Mouse (Mus musculus): ENCODE measurements around the gene Mtrr. TPM values are rescaled to one million over a fixed set of nuclear protein-coding genes. Genes with fewer than 3 reads are reported as not detected.
A peak's percentile ranks its signal among the peaks of the same experiment; 100 is the strongest.

Gene Mtrr
- polyA plus RNA-seq (2012; rRNA removed) = 1.3 and 2.2 TPM in 2 replicates

DNA sequence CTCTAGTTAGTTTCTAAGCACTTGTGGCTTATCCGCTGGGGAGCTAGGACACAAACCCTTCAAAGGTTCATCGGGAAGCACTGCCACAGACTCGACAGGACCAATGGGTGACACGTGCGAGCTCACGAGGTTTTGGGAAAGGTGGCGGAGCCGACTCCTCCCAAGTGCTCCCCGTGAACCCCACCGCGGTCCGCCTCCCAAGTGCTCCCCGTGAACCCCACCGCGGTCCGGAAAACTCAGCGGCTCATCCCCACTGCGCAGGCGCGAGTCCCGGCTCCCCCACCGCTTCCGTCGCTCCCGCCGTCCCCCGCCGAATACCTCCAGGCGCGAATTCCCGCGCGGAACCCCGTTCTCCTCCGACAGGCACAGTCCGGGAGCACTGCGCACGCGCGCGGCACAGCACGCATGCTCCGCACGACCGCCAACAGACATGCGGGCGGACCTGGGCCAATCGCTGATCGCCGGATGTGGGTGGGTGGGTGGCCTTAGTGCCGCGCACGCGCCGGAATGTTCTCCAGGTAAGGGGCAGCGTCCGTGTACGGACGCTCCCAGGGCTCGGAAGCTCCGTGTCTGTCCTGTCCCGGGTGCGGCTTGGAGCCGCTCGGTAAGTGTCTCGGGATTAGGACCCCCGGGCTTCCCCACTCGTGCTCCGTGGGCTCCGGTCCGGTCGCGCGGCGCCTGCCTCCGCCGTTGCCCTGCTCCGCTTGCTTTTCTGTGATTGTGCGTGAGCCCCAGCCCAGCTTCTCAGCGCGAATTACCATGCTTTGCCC is at the start of gene Mtrr, which contains the start of gene Fastkd3:
Gene Mtrr, minus strand, starts transcription at position 403 of the 770 bp plus-strand sequence.
Gene Fastkd3, plus strand, starts transcription at position 488 of the 770 bp plus-strand sequence.
- TF ChIP-seq POLR2A (IDR thresholded peaks at IDR 0.05; ENCODE audit: low read depth, low read length) (peak; percentile 45; the same call in 1 of the 2 replicates), CTCF (IDR thresholded peaks at IDR 0.05; ENCODE audit: extremely low read depth, insufficient read length, insufficient replicate concordance, low read depth, low read length) (no peak)
- WGBS = under 1% methylated on average over 81 of the region's 81 CpGs

GRCm38 (mm10) chr13:68627041-68627440 is 45.1 kb upstream of the Mtrr start:
- no peak for TF ChIP-seq POLR2A (IDR thresholded peaks at IDR 0.05; ENCODE audit: low read depth, low read length)
- TF ChIP-seq CTCF (IDR thresholded peaks at IDR 0.05; ENCODE audit: extremely low read depth, insufficient read length, insufficient replicate concordance, low read depth, low read length) = no peak
- no peaks in the 10 kb centered on the region for H3K27me3 ChIP-seq (ENCODE audit: control insufficient read depth, insufficient read depth, low read length)
- H3K4me3 ChIP-seq (ENCODE audit: low read depth, low read length) = no peak overlapping the region
- H3K36me3 ChIP-seq (ENCODE audit: control insufficient read depth, insufficient read depth, low read length) = no peaks in the 10 kb centered on the region
- no peak overlapping the region for H3K27ac ChIP-seq (ENCODE audit: insufficient read depth, low read depth, low read length)
- H3K4me1 ChIP-seq (ENCODE audit: control insufficient read depth, insufficient read depth, insufficient read length, low read length) = no peaks in the 10 kb centered on the region
- WGBS = 63% methylated on average over 3 of the region's 3 CpGs

More for the DNA sequence above, at the start of gene Mtrr, which contains the start of gene Fastkd3:
- no peaks in the 10 kb centered on the region for H3K27me3 ChIP-seq (ENCODE audit: control insufficient read depth, insufficient read depth, low read length)
- peaks cover 21% of the 10 kb centered on the region for H3K36me3 ChIP-seq (ENCODE audit: control insufficient read depth, insufficient read depth, low read length)
- peak within 1 kb of the TSS; percentile 26; the same call in 1 of the 2 replicates for H3K27ac ChIP-seq (ENCODE audit: insufficient read depth, low read depth, low read length)
- no peaks in the 10 kb centered on the region for H3K4me1 ChIP-seq (ENCODE audit: control insufficient read depth, insufficient read depth, insufficient read length, low read length)
- peak within 1 kb of the TSS; percentile 71 for H3K4me3 ChIP-seq (ENCODE audit: low read depth, low read length)

DNA sequence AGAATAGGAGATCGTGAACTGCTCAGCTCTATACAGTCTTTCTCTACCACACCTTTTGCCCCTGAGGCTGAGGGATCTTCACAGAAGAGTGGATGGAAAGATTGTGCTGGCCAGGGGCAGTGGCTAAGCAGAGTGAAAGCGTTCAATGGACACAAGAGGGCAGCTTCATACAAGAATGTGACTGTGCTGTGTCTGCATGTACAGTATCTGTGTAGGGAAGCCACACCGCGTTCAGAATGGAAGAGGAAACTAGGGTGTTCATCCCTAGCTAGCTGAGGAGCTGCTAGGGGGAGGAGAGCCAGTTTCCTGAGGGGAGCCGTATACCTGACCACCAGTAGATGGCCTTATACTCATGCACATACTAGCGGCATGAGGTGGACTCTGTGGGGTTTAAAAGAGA is 40.8 kb upstream of the Mtrr start:
- TF ChIP-seq CTCF (IDR thresholded peaks at IDR 0.05; ENCODE audit: extremely low read depth, insufficient read length, insufficient replicate concordance, low read depth, low read length) = no peak
- no peak for TF ChIP-seq POLR2A (IDR thresholded peaks at IDR 0.05; ENCODE audit: low read depth, low read length)
- Histone ChIP-seq H3K4me1 (ENCODE audit: control insufficient read depth, insufficient read depth, insufficient read length, low read length) (no peaks in the 10 kb centered on the region), H3K36me3 (ENCODE audit: control insufficient read depth, insufficient read depth, low read length) (no peaks in the 10 kb centered on the region), H3K4me3 (ENCODE audit: low read depth, low read length) (no peak overlapping the region), H3K27ac (ENCODE audit: insufficient read depth, low read depth, low read length) (no peak overlapping the region), H3K27me3 (ENCODE audit: control insufficient read depth, insufficient read depth, low read length) (no peaks in the 10 kb centered on the region)
- 54% methylated on average over 6 of the region's 6 CpGs for WGBS

- no peak for TF ChIP-seq CTCF (IDR thresholded peaks at IDR 0.05; ENCODE audit: extremely low read depth, insufficient read length, insufficient replicate concordance, low read depth, low read length)
- TF ChIP-seq POLR2A (IDR thresholded peaks at IDR 0.05; ENCODE audit: low read depth, low read length) = no peak
- 37% methylated on average over 21 of the region's 21 CpGs for WGBS
- no peak overlapping the region for H3K27ac ChIP-seq (ENCODE audit: insufficient read depth, low read depth, low read length)
- peak overlapping the region; percentile 25; the same call in 1 of the 2 replicates for H3K4me3 ChIP-seq (ENCODE audit: low read depth, low read length)
- H3K36me3 ChIP-seq (ENCODE audit: control insufficient read depth, insufficient read depth, low read length) = no peaks in the 10 kb centered on the region
- H3K4me1 ChIP-seq (ENCODE audit: control insufficient read depth, insufficient read depth, insufficient read length, low read length) = peaks cover 6% of the 10 kb centered on the region; the same call in 1 of the 2 replicates
- no peaks in the 10 kb centered on the region for H3K27me3 ChIP-seq (ENCODE audit: control insufficient read depth, insufficient read depth, low read length)
These were observed 25.9 kb upstream of the Mtrr start for GRCm38 (mm10) chr13:68607652-68608405.

GRCm38 (mm10) chr13:68605689-68606126 is 23.8 kb upstream of the Mtrr start:
- Histone ChIP-seq H3K27ac (ENCODE audit: insufficient read depth, low read depth, low read length) (no peak overlapping the region), H3K4me3 (ENCODE audit: low read depth, low read length) (peak overlapping the region; percentile 49), H3K27me3 (ENCODE audit: control insufficient read depth, insufficient read depth, low read length) (no peaks in the 10 kb centered on the region), H3K36me3 (ENCODE audit: control insufficient read depth, insufficient read depth, low read length) (no peaks in the 10 kb centered on the region), H3K4me1 (ENCODE audit: control insufficient read depth, insufficient read depth, insufficient read length, low read length) (peaks cover 6% of the 10 kb centered on the region; the same call in 1 of the 2 replicates)
- TF ChIP-seq POLR2A (IDR thresholded peaks at IDR 0.05; ENCODE audit: low read depth, low read length) = 0 out of 2 replicates have a peak, but pooled peaks have one; percentile 30
- no peak for TF ChIP-seq CTCF (IDR thresholded peaks at IDR 0.05; ENCODE audit: extremely low read depth, insufficient read length, insufficient replicate concordance, low read depth, low read length)
- WGBS = 3% methylated on average over 11 of the region's 11 CpGs

- WGBS = 71% methylated on average over 6 of the region's 6 CpGs
- no peaks in the 10 kb centered on the region for H3K27me3 ChIP-seq (ENCODE audit: control insufficient read depth, insufficient read depth, low read length)
- peaks cover 7% of the 10 kb centered on the region; the same call in 1 of the 2 replicates for H3K4me1 ChIP-seq (ENCODE audit: control insufficient read depth, insufficient read depth, insufficient read length, low read length)
- TF ChIP-seq CTCF (IDR thresholded peaks at IDR 0.05; ENCODE audit: extremely low read depth, insufficient read length, insufficient replicate concordance, low read depth, low read length) (no peak), POLR2A (IDR thresholded peaks at IDR 0.05; ENCODE audit: low read depth, low read length) (no peak)
- H3K36me3 ChIP-seq (ENCODE audit: control insufficient read depth, insufficient read depth, low read length) = no peaks in the 10 kb centered on the region
- H3K27ac ChIP-seq (ENCODE audit: insufficient read depth, low read depth, low read length) = no peak overlapping the region
- H3K4me3 ChIP-seq (ENCODE audit: low read depth, low read length) = no peak overlapping the region
These were observed 21.1 kb upstream of the Mtrr start for GRCm38 (mm10) chr13:68603085-68603484.

All from small intestine, adult 2 months (tissue).